In genomic region chr3:10127505-10127904, GRCm38 (mm10) we compare ENCODE assay signal across 20 mouse cellular contexts. TPM values are rescaled to one million over a fixed set of nuclear protein-coding genes. Genes with fewer than 3 reads are reported as not detected.
A peak's percentile ranks its signal among the peaks of the same experiment; 100 is the strongest.
DNase-seq lines count a peak whose midpoint lies in the region; ATAC-seq and TF ChIP-seq lines count a peak whose summit lies in the region.
"Had no signal": no experiment of that assay in that cellular context is flagged by ENCODE, and none has a peak within 500 bp of the region (broad histone marks: within the 10 kb centered on the region; RNA-seq: fewer than 3 reads in every experiment).

No protein-coding gene starts in this region.

- no peak overlapping the region for H3K4me2 ChIP-seq in forebrain, postnatal 0 days (ENCODE audit: low read depth)
- H3K4me2 ChIP-seq in forebrain, embryonic 11.5 days (ENCODE audit: low read depth, low read length, severe bottlenecking) = no peak overlapping the region
- H3K4me2 ChIP-seq in midbrain, embryonic 16.5 days (ENCODE audit: low read length) = no peak overlapping the region
- no peak overlapping the region for H3K4me2 ChIP-seq in neural tube, embryonic 15.5 days
- H3K4me2 ChIP-seq: intestine, embryonic 15.5 days; limb, embryonic 12.5 days; neural tube, embryonic 12.5 days had no signal

- H3K36me3 ChIP-seq in forebrain, postnatal 0 days (ENCODE audit: insufficient read depth) = no peaks in the 10 kb centered on the region
- H3K36me3 ChIP-seq in forebrain, embryonic 11.5 days (ENCODE audit: control insufficient read depth, insufficient read depth, low read length) = no peaks in the 10 kb centered on the region
- H3K36me3 ChIP-seq in midbrain, embryonic 16.5 days (ENCODE audit: control insufficient read depth, insufficient read depth, low read length) = no peaks in the 10 kb centered on the region
- H3K36me3 ChIP-seq in midbrain, embryonic 10.5 days = no peaks in the 10 kb centered on the region
- H3K36me3 ChIP-seq in neural tube, embryonic 15.5 days = no peaks in the 10 kb centered on the region
- no peaks in the 10 kb centered on the region for H3K36me3 ChIP-seq in thymus, adult 2 months (ENCODE audit: control insufficient read depth, insufficient read depth, low read length)
- H3K36me3 ChIP-seq: G1E; intestine, embryonic 15.5 days; limb, embryonic 12.5 days; neural tube, embryonic 12.5 days had no signal

- H3K4me1 ChIP-seq in forebrain, postnatal 0 days (ENCODE audit: insufficient read depth) = peaks cover 12% of the 10 kb centered on the region
- no peaks in the 10 kb centered on the region for H3K4me1 ChIP-seq in forebrain, embryonic 11.5 days (replicated peaks; ENCODE audit: control insufficient read depth, insufficient read depth, low read length)
- 0 out of 2 replicates have a peak, but pooled peaks cover 2% of the 10 kb centered on the region for H3K4me1 ChIP-seq in midbrain, embryonic 16.5 days (ENCODE audit: control insufficient read depth, insufficient read depth, low read length)
- peaks cover 3% of the 10 kb centered on the region; the same call in 1 of the 2 replicates for H3K4me1 ChIP-seq in midbrain, embryonic 10.5 days
- no peaks in the 10 kb centered on the region for H3K4me1 ChIP-seq in neural tube, embryonic 15.5 days
- no peaks in the 10 kb centered on the region for H3K4me1 ChIP-seq in thymus, adult 2 months (replicated peaks; ENCODE audit: control insufficient read depth, insufficient read depth, low read length)
- H3K4me1 ChIP-seq: intestine, embryonic 15.5 days; limb, embryonic 12.5 days; neural tube, embryonic 12.5 days had no signal

- no peak overlapping the region for H3K9ac ChIP-seq in forebrain, postnatal 0 days
- no peak overlapping the region for H3K9ac ChIP-seq in forebrain, embryonic 11.5 days (ENCODE audit: low read length)
- H3K9ac ChIP-seq in midbrain, embryonic 16.5 days (ENCODE audit: low read depth, low read length) = no peak overlapping the region
- H3K9ac ChIP-seq in neural tube, embryonic 15.5 days (replicated peaks) = no peak overlapping the region
- H3K9ac ChIP-seq: intestine, embryonic 15.5 days; limb, embryonic 12.5 days; neural tube, embryonic 12.5 days had no signal

- intact Hi-C loops in left cerebral cortex, adult 2 months (cut with DNase I) = no loop called here
- intact Hi-C loops in left cerebral cortex, postnatal 4 days (cut with DNase I) = no loop called here

- H3K9me3 ChIP-seq in forebrain, postnatal 0 days (ENCODE audit: low read length) = no peaks in the 10 kb centered on the region
- no peaks in the 10 kb centered on the region for H3K9me3 ChIP-seq in forebrain, embryonic 11.5 days (ENCODE audit: control insufficient read depth, low read length)
- H3K9me3 ChIP-seq in midbrain, embryonic 16.5 days (replicated peaks; ENCODE audit: control insufficient read depth, low read length, poor library complexity, severe bottlenecking) = no peaks in the 10 kb centered on the region
- H3K9me3 ChIP-seq in midbrain, embryonic 10.5 days (replicated peaks) = no peaks in the 10 kb centered on the region
- H3K9me3 ChIP-seq in neural tube, embryonic 15.5 days (replicated peaks) = no peaks in the 10 kb centered on the region
- H3K9me3 ChIP-seq: G1E; intestine, embryonic 15.5 days; limb, embryonic 12.5 days; neural tube, embryonic 12.5 days had no signal

- no peak for DNase-seq in forebrain, postnatal 0 days
- no peak for DNase-seq in forebrain, embryonic 11.5 days (ENCODE audit: low spot score)
- DNase-seq in left cerebral cortex, adult 2 months (ENCODE audit: extremely low spot score in 1 of 2, low spot score in 2 of 2) = no peak
- no peak for DNase-seq in left cerebral cortex, postnatal 4 days
- DNase-seq in midbrain, embryonic 10.5 days (ENCODE audit: low spot score) = no peak
- DNase-seq in thymus, adult 2 months = no peak
- DNase-seq: adrenal gland, postnatal 25 days; embryo, embryonic 11 days; gastrocnemius, postnatal 10 days; heart, adult 18-20 months; heart, postnatal 36 days; kidney, adult 9 months; kidney, postnatal 25 days; thymus, postnatal 4 days had no signal

- TF ChIP-seq POLR2A in thymus, adult 2 months (IDR thresholded peaks at IDR 0.05; ENCODE audit: control insufficient read depth, extremely low read depth, insufficient read depth, low read length, poor library complexity) = no peak

- no peaks in the 10 kb centered on the region for H3K27me3 ChIP-seq in forebrain, postnatal 0 days (ENCODE audit: insufficient read depth, low read length)
- H3K27me3 ChIP-seq in forebrain, embryonic 11.5 days (ENCODE audit: control insufficient read depth, insufficient read depth, low read length) = no peaks in the 10 kb centered on the region
- no peaks in the 10 kb centered on the region for H3K27me3 ChIP-seq in midbrain, embryonic 16.5 days (ENCODE audit: control insufficient read depth, insufficient read depth, low read depth, low read length)
- no peaks in the 10 kb centered on the region for H3K27me3 ChIP-seq in midbrain, embryonic 10.5 days (ENCODE audit: low read depth, poor library complexity, severe bottlenecking)
- no peaks in the 10 kb centered on the region for H3K27me3 ChIP-seq in neural tube, embryonic 15.5 days (replicated peaks)
- no peaks in the 10 kb centered on the region for H3K27me3 ChIP-seq in thymus, adult 2 months (ENCODE audit: control insufficient read depth, insufficient read depth, low read length)
- H3K27me3 ChIP-seq: intestine, embryonic 15.5 days; limb, embryonic 12.5 days; neural tube, embryonic 12.5 days had no signal

- 63% methylated on average over 2 of the region's 2 CpGs for WGBS in forebrain, postnatal 0 days
- WGBS in forebrain, embryonic 11.5 days = 92% methylated on average over 2 of the region's 2 CpGs
- WGBS in midbrain, embryonic 16.5 days = 84% methylated on average over 2 of the region's 2 CpGs
- 99% methylated on average over 2 of the region's 2 CpGs for WGBS in midbrain, embryonic 10.5 days
- 78% methylated on average over 2 of the region's 2 CpGs for WGBS in neural tube, embryonic 15.5 days
- WGBS in thymus, adult 2 months = 93% methylated on average over 2 of the region's 2 CpGs

- H3K27ac ChIP-seq in forebrain, postnatal 0 days (ENCODE audit: low read depth, low read length) = peak overlapping the region; percentile 57
- no peak overlapping the region for H3K27ac ChIP-seq in forebrain, embryonic 11.5 days (ENCODE audit: low read depth, low read length)
- H3K27ac ChIP-seq in left cerebral cortex, adult 2 months = peak overlapping the region; percentile 1; the same call in 1 of the 2 replicates
- peak overlapping the region; percentile 54 for H3K27ac ChIP-seq in midbrain, embryonic 16.5 days (ENCODE audit: low read length)
- H3K27ac ChIP-seq in midbrain, embryonic 10.5 days (replicated peaks) = no peak overlapping the region
- peak overlapping the region; percentile 64 for H3K27ac ChIP-seq in neural tube, embryonic 15.5 days (replicated peaks)
- H3K27ac ChIP-seq in thymus, adult 2 months (ENCODE audit: control insufficient read depth, insufficient read depth, low read length) = no peak overlapping the region
- H3K27ac ChIP-seq: intestine, embryonic 15.5 days; limb, embryonic 12.5 days; neural tube, embryonic 12.5 days had no signal

- H3K4me3 ChIP-seq in forebrain, postnatal 0 days (ENCODE audit: low read depth, low read length) = no peak overlapping the region
- no peak overlapping the region for H3K4me3 ChIP-seq in forebrain, embryonic 11.5 days (ENCODE audit: low read depth, low read length)
- H3K4me3 ChIP-seq in left cerebral cortex, adult 2 months = no peak overlapping the region
- no peak overlapping the region for H3K4me3 ChIP-seq in midbrain, embryonic 16.5 days (ENCODE audit: low read depth, low read length)
- H3K4me3 ChIP-seq in midbrain, embryonic 10.5 days = no peak overlapping the region
- no peak overlapping the region for H3K4me3 ChIP-seq in neural tube, embryonic 15.5 days (replicated peaks)
- H3K4me3 ChIP-seq in thymus, adult 2 months (ENCODE audit: control insufficient read depth, insufficient read depth, low read length) = no peak overlapping the region
- H3K4me3 ChIP-seq: intestine, embryonic 15.5 days; limb, embryonic 12.5 days; neural tube, embryonic 12.5 days had no signal

- ATAC-seq in forebrain, postnatal 0 days = no peak; the same call in 1 of the 2 replicates
- no peak for ATAC-seq in forebrain, embryonic 11.5 days (replicated peaks; ENCODE audit: low FRiP score)
- ATAC-seq in midbrain, embryonic 16.5 days = no peak
- peak; percentile 49; the same call in 1 of the 2 replicates for ATAC-seq in neural tube, embryonic 15.5 days (ENCODE audit: low FRiP score)
- ATAC-seq: intestine, embryonic 15.5 days had no signal

- TF ChIP-seq CTCF in forebrain, postnatal 0 days (IDR thresholded peaks at IDR 0.05; ENCODE audit: low read depth) = no peak
- no peak for TF ChIP-seq CTCF in left cerebral cortex, adult 2 months (IDR thresholded peaks at IDR 0.05)
- no peak for TF ChIP-seq CTCF in thymus, adult 2 months (IDR thresholded peaks at IDR 0.05; ENCODE audit: borderline replicate concordance, control insufficient read depth, extremely low read depth, insufficient read depth, low read length, poor library complexity)

RNA-seq across cellular contexts. Expression of gene Gm9833, which starts 39.6 kb away (rescaled TPM):
- total RNA-seq in forebrain, postnatal 0 days (2014; rRNA removed) = 11.3 and 12.2 TPM in 2 replicates
- 4.8 and 5.7 TPM in 2 replicates for polyA plus RNA-seq in forebrain, postnatal 0 days (2015; fragmentation: Nextera tagmentation; extraction: Ambion mirVana)
- 8.4 and 9.7 TPM in 2 replicates for polyA plus RNA-seq in forebrain, embryonic 11.5 days (2014; fragmentation: Nextera tagmentation; extraction: Ambion mirVana)
- 10 to 100 TPM in 1 of 2 experiments, 1 to 10 TPM in 1; 9.2 to 11.1 TPM for total RNA-seq in left cerebral cortex, adult 2 months (2021)
- 10 to 100 TPM; 23.2 to 24.3 TPM for total RNA-seq in left cerebral cortex, postnatal 4 days (2021)
- 6.7 and 8.3 TPM in 2 replicates for polyA plus RNA-seq in midbrain, embryonic 16.5 days (2015; fragmentation: Nextera tagmentation; extraction: Ambion mirVana)
- 5.8 TPM in 2 replicates for polyA plus RNA-seq in midbrain, embryonic 10.5 days (2016; fragmentation: Nextera tagmentation; extraction: Ambion mirVana)
- 6.4 and 6.7 TPM in 2 replicates for polyA plus RNA-seq in neural tube, embryonic 15.5 days (2015; fragmentation: Nextera tagmentation; extraction: Ambion mirVana)
- polyA plus RNA-seq in thymus, adult 2 months (2012; rRNA removed) = 0.06 and 0.20 TPM in 2 replicates

Comparison
In these comparisons a context has a peak if more than half of its experiments do, and no peak if none do; other contexts are left out.
1. H3K27ac ChIP-seq: peak in forebrain, postnatal 0 days (single experiment), left cerebral cortex, adult 2 months (single experiment), midbrain, embryonic 16.5 days (single experiment) and neural tube, embryonic 15.5 days (single experiment); none in forebrain, embryonic 11.5 days (single experiment), midbrain, embryonic 10.5 days (single experiment) and thymus, adult 2 months (single experiment).